In the genomic region with DNA sequence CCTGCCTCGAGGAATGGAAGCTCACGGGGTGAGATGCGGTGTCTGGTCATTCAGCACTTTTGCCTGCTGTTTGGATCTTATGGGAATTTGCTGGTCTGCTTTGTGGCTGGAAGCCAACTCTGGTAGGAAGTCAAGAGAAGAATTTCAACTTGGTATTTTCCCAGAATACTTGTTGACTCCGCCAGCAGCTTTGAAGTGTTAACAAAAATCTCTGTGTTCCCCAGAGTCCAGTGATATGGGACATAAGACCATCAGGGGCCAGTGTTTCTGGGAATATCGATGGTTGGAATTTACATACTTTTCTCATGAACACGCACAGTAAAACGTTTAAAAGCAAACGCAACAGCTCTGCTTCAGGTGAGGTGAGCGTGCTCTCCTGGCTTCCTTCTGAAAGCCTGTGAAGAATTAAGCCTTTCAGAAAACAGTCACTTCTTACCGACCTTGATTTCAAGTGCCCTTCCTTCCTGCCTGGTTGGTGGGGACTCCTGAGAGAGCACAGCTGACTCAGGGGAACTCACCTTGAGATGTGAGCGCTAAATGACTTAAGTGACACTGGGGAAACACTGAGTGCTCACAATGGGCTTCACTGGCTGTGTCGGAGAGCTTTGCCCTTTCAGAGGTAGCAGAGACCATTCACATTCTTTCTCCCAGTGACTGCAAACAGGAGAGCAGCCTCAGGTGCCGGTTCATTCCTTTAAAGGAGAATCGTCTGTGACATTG, we compare ENCODE assay signal across 12 mouse cellular contexts.
DNase-seq lines count a peak whose midpoint lies in the region; ATAC-seq lines count a peak whose summit lies in the region.
"Had no signal": no experiment of that assay in that cellular context is flagged by ENCODE, and none has a peak within 500 bp of the region (broad histone marks: within the 10 kb centered on the region; RNA-seq: fewer than 3 reads in every experiment).

No protein-coding gene starts in this region.

- no peak overlapping the region for H3K4me2 ChIP-seq in kidney, embryonic 15.5 days
- no peak overlapping the region for H3K4me2 ChIP-seq in intestine, embryonic 16.5 days (ENCODE audit: low read depth, low read length)

- no peaks in the 10 kb centered on the region for H3K9me3 ChIP-seq in kidney, embryonic 15.5 days (replicated peaks)
- H3K9me3 ChIP-seq in intestine, embryonic 16.5 days (ENCODE audit: control insufficient read depth, low read length) = no peaks in the 10 kb centered on the region

- H3K4me3 ChIP-seq in kidney, embryonic 15.5 days (replicated peaks) = no peak overlapping the region
- H3K4me3 ChIP-seq in intestine, embryonic 16.5 days (ENCODE audit: low read length) = no peak overlapping the region

- WGBS in kidney, embryonic 15.5 days = 61% methylated on average over 14 of the region's 14 CpGs
- WGBS in intestine, embryonic 16.5 days = 41% methylated on average over 14 of the region's 14 CpGs

- H3K4me1 ChIP-seq in kidney, embryonic 15.5 days = peaks cover 12% of the 10 kb centered on the region
- peaks cover 12% of the 10 kb centered on the region; the same call in 1 of the 2 replicates for H3K4me1 ChIP-seq in intestine, embryonic 16.5 days (ENCODE audit: control insufficient read depth, insufficient read depth, low read length)

- no peak overlapping the region for H3K9ac ChIP-seq in kidney, embryonic 15.5 days
- no peak overlapping the region for H3K9ac ChIP-seq in intestine, embryonic 16.5 days (ENCODE audit: low read depth, low read length)

- peaks cover 2% of the 10 kb centered on the region; the same call in 1 of the 2 replicates for H3K36me3 ChIP-seq in kidney, embryonic 15.5 days
- H3K36me3 ChIP-seq in intestine, embryonic 16.5 days (ENCODE audit: control insufficient read depth, insufficient read depth, low read length) = 0 out of 2 replicates have a peak, but pooled peaks cover 3% of the 10 kb centered on the region

- no peaks in the 10 kb centered on the region for H3K27me3 ChIP-seq in kidney, embryonic 15.5 days
- no peaks in the 10 kb centered on the region for H3K27me3 ChIP-seq in intestine, embryonic 16.5 days (replicated peaks; ENCODE audit: control insufficient read depth, insufficient read depth, low read length)

- DNase-seq in heart, adult 11 months = peak; percentile 89
- no peak for DNase-seq in heart, adult 18-20 months
- no peak for DNase-seq in kidney, adult 9 months
- peak; percentile 14 for DNase-seq in 3T3-L1 (ENCODE audit: low read depth, low spot score)
- DNase-seq in testis, postnatal 10 days (ENCODE audit: low spot score) = no peak
- no peak for DNase-seq in spleen, postnatal 10 days (ENCODE audit: low spot score in 2 of 2)
- DNase-seq: cerebellum, adult 9-11 months; midbrain, embryonic 14.5 days; thymus, adult 2 months had no signal

- ATAC-seq in kidney, embryonic 15.5 days (replicated peaks; ENCODE audit: low FRiP score) = no peak
- 0 out of 2 replicates have a peak, but pooled peaks have one; percentile 24 for ATAC-seq in intestine, embryonic 16.5 days

- H3K27ac ChIP-seq in kidney, embryonic 15.5 days = 0 out of 2 replicates have a peak overlapping the region, but pooled peaks have one; percentile 29
- 0 out of 2 replicates have a peak overlapping the region, but pooled peaks have one; percentile 42 for H3K27ac ChIP-seq in intestine, embryonic 16.5 days (ENCODE audit: low read length)
- H3K27ac ChIP-seq: macrophage had no signal

Comparison
In these comparisons a context has a peak if more than half of its experiments do, and no peak if none do; other contexts are left out.
1. DNase-seq: peak in heart, adult 11 months (single experiment) and 3T3-L1 (single experiment); none in heart, adult 18-20 months (0 of 2), kidney, adult 9 months (single experiment), testis, postnatal 10 days (single experiment) and spleen, postnatal 10 days (0 of 2).